Mouse (Mus musculus) frontal cortex, postnatal 10 days (tissue): ENCODE data around the gene Ttc27.

Source experiments
- DNase-seq, 2 experiments: peaks; one replicate each; pipeline ENCODE4 v3.0.0; 2022; ENCODE audit warnings: low spot score in 2 of 2, mixed read lengths in 1 of 2

The Ttc27 gene

GRCm38 (mm10) chr17:74752906-74753627, 35.5 kb downstream of the Ttc27 start:
- no peak for DNase-seq

DNA sequence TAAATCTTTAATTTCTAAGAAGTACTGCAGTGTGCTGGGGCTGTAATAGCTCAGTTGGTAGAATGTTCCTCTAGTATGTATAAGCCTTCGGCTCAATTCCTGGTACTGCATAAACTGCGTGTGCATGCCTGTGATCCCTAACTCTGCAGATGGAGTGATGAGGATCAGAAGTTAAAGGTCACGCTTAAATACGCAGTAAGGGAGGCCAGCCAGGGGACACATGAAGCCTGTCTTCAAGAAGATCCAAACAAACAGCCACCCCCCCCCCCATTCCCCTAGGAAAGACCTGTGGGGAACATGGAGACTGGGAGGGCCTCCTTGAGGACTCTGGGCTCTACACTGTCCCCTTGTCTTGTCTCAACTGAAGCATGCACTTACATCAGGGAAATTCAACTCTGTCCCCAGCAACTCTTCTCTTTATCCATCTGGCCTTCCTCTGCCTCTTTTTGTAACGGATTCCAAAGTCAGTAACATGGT, 36.1 kb downstream of the Ttc27 start:
- no peak for DNase-seq

DNA sequence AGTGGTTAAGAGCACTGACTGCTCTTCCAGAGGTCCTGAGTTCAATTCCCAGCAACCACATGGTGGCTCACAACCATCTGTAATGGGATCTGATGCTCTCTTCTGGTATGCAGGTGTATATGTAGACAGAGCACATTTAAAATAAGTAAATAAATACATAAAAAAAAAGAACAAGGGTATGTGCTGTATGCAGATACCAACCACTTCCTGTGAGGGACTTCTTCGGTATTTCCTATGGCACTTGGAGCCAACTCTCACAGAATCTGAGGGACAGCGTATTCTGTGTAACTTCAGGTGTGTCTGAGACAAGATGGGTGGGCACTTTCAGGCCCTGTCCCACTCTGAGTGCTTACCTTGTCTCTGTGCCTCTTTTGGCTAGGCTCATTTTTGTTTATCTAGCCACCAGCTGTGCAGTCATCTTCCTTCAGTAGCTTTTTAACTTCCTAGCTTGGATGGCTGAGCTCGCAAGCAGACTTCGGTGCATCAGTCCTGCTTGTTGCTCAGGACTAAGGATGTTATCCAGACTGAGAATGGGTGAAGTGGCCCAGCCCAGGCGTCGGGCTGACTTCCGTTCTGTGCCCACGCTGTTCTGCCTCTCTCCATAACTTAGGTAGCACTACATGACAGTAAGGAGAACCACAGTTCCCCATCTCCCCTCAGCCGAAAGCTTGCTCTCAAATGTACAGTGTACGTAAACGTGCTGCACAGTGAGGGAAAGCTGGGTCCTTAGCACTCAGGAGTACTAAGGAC, 37.0 kb downstream of the Ttc27 start:
- no peak for DNase-seq

DNA sequence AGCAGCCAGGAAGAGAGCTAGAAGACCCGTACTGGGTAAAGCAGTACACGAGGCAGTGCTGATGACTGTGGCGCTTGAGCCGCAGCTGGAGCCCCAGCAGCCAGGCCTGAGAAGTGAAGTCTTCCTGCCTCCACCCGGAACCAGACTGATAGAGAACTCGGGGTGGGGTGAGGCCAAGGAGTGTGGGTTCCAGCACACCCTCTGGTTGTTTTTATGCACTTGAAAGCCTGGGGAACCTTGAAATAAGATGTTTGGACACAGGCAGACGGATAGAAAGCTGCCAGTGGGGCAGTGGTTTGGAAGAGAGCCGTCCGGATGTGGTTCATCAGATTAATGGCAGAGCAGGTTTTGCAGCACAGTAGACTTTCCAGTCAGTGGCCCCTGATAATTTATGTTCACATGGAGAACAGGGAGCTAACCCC, 51.9 kb downstream of the Ttc27 start:
- DNase-seq: no peak

GRCm38 (mm10) chr17:74772364-74772763, 54.8 kb downstream of the Ttc27 start:
- no peak for DNase-seq

- no peak for DNase-seq
These were observed 56.0 kb downstream of the Ttc27 start for GRCm38 (mm10) chr17:74773556-74773955.

- DNase-seq: no peak
These were observed 62.6 kb downstream of the Ttc27 start for GRCm38 (mm10) chr17:74780133-74780532.

- no peak for DNase-seq
These were observed 63.1 kb downstream of the Ttc27 start for GRCm38 (mm10) chr17:74780627-74781026.

DNA sequence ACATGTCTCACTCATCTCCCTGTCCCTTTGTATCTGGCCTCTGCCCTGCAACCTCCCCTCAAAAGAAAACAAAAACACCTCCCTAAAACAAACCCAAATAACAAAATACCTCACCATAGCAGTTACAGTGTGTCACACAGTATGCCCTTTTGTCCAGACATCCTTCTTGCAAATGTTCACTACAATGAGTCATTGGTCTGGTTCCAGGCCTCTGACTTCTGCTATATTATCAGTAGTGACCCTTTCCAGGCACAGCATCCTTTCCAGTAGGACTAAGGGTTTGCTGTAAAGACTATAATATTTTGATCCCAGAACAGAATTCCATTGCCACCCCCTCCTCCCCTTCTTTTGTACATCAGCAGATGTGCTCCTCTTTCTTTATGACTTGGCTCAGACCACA, 64.4 kb downstream of the Ttc27 start:
- no peak for DNase-seq

GRCm38 (mm10) chr17:74785586-74785985, 68.1 kb downstream of the Ttc27 start:
- no peak for DNase-seq

DNA sequence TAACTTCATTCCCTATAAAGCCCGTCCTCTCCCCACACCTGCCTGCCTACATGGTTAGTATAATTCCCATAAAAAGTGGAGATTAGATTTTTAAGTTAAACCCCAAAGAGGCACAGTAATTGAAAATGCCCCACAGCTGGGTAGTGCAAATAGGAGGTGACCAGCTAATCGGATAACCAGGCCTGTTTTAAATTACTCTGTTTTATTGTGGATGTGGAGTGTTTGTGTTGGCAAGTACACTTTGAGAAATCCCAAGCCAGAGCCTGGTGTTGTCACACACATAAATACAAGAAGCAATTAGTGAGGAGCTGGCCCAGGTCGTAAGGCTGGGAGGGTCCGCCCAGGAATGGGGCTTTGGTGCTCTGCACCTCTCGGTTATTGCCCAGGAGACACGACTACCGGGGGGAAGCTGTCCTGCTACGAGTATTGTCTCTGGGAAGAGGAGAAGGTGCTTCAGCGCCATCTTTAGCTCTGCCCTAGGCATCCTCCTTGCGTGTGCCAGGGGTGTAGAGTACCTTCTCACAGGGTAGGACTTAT, 68.7 kb downstream of the Ttc27 start:
- DNase-seq: no peak

GRCm38 (mm10) chr17:74796023-74796699, 78.6 kb downstream of the Ttc27 start:
- no peak for DNase-seq

DNA sequence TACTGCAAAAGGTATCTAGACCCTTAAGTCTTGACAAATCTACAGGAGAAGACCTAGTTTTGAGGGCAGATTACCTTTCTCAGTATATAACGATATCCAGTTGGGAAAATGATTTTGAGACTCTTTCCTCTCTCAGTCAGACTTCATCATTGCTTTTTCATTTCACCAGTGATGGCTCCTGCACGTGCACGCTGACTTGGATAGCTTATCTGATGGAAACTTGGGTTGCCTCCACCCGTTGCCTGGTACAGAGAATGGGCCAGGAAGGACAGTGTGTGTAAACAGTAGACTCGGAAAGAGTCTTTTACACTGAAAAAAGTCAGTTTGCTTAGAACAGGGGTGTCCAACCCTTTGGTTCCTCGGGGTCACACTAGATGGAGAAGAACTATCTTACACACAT, 82.3 kb downstream of the Ttc27 start:
- DNase-seq: no peak

DNA sequence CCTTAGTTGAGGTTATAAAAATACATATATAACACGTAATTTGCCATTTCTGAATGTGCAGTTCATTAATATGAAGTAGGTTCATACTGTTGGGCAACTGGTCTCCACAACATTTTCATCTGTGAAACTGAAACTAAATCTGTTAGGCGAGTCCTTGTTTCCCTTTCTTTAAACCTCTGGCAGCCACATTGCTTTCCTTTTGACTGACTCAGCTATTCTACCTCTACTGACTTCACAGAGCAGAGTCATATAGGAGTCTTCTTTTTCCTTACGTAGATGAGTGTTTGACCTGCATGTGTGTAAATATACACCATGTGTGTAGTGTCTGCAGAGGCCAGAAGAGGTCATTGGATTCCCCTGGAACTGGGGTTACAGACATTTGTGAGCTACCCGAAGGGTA, 85.2 kb downstream of the Ttc27 start:
- no peak for DNase-seq

DNA sequence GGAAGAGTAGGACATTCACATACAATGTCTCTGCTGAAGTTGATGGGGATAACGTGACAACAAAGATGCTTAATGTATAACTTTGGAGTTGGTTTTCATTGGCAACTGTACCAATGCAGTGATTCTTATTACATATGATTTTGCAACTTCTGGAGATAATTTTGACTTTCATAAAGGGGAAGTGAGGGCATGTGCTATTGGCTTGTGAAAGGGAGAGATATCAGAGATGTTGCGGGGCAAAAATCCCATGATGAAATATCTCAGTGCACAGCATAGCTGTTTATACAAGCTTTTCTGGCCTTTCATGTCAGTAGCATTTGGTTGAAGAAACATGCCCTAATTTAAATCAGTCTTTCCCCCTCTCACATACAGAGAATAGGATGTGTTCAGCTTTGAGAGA, 86.3 kb downstream of the Ttc27 start:
- DNase-seq: no peak

GRCm38 (mm10) chr17:74804321-74804930, 86.9 kb downstream of the Ttc27 start:
- no peak for DNase-seq

GRCm38 (mm10) chr17:74807509-74808248, 90.1 kb downstream of the Ttc27 start:
- DNase-seq: no peak

DNA sequence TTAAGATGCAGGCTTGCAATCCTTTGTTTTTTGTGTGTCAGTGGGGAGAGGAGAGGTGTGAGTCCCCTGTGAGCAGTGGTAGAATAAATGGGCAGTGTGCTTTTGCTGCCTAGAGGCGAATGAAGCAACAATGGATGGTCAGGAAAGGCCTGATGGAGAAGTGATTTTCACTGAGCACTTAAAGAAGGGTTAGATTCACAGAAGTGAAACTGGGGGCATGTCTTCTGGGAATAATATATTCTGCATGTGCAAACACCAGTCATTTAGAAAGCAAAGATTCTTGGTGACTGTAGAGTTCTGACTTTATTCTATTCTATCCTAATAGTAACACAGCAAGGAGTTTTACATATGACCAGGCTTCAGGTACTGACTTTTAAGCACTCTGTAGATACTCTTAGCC, 90.8 kb downstream of the Ttc27 start:
- no peak for DNase-seq

- DNase-seq: no peak
These were observed 91.4 kb downstream of the Ttc27 start for GRCm38 (mm10) chr17:74808901-74809300.

DNA sequence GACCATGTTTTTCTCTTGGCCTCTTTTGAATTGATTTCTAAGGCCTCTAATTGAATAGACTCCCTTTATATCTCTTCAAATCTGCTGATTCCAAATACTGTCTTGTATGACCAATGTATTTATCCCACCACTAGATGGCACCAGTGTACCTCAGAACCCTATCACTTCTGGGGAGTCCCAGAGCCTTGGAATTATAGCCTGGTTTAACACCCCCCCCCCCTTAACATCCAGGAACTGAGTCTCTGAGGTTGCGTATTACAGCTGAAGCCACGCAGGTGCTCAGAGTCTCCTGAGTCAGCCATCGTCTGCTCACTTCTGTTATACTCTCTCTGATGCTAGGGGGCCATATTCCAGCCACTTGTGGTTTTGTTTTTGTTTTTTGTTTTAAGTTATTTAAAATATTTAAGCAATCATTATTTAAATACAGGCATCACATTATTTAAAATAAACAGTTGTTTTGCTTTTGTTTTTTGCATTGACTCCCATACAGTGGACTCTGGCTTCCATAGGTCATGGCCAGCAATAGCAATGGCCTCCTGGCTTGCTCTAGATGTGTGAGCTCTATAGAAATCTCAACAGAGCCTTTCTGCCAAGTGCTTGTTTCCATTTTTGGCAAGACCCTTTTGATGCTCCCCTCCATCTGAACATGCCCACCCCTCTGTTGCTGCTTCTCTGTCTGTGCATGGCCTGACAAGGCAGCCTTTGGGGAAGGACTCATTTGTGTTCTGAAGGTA, 93.5 kb downstream of the Ttc27 start:
- no peak for DNase-seq

GRCm38 (mm10) chr17:74819711-74820110, 102.2 kb downstream of the Ttc27 start:
- no peak for DNase-seq
